Mouse (Mus musculus): Measurements from ENCODE around the gene Borcs5. TPM values are rescaled to one million over a fixed set of nuclear protein-coding genes. Genes with fewer than 3 reads are reported as not detected.

Borcs5 gene
- polyA plus RNA-seq, 1 experiment from 2014 or later, result 53.6 TPM

GRCm38 (mm10) chr6:134696554-134696953 lies 57.2 kb downstream of the Borcs5 start:
- Histone ChIP-seq H3K36me3 (ENCODE audit: control insufficient read depth, insufficient read depth, low read length) (no peaks in the 10 kb centered on the region), H3K4me2 (ENCODE audit: low read depth, low read length) (no peak overlapping the region), H3K4me3 (ENCODE audit: low read depth, low read length) (no peak overlapping the region), H3K9ac (replicated peaks; ENCODE audit: low read depth, low read length) (no peak overlapping the region), H3K4me1 (ENCODE audit: control insufficient read depth, insufficient read depth, low read length) (no peaks in the 10 kb centered on the region), H3K9me3 (ENCODE audit: control insufficient read depth, low read length) (no peaks in the 10 kb centered on the region), H3K27ac (ENCODE audit: low read depth, low read length) (no peak overlapping the region), H3K27me3 (ENCODE audit: control insufficient read depth, insufficient read depth, low read length) (no peaks in the 10 kb centered on the region)
- no peak for ATAC-seq (ENCODE audit: low read depth)
- WGBS, result 89% methylated on average over 2 of the region's 2 CpGs

DNA sequence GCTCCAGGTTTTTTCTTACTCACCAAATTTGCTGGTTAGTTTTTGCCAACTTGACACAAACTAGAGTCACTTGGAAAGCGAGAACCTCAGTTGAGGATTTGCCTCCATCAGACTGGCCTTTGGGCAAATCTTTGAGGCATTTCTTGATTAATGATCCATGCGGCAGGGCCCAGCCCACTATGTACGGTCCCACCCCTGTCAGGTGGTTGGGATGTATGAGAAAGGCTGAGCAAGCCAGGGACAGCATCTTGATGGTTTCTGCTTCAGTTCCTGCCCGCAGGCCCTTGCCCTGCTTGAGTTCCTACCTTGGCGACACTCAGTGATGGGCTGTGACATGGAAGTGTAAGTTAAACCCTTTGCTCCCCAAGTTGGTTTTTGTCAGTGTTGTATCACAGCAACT lies 58.9 kb downstream of the Borcs5 start:
- Histone ChIP-seq H3K4me3 (ENCODE audit: low read depth, low read length) (no peak overlapping the region), H3K4me1 (ENCODE audit: control insufficient read depth, insufficient read depth, low read length) (no peaks in the 10 kb centered on the region), H3K36me3 (ENCODE audit: control insufficient read depth, insufficient read depth, low read length) (no peaks in the 10 kb centered on the region), H3K9ac (replicated peaks; ENCODE audit: low read depth, low read length) (no peak overlapping the region), H3K9me3 (ENCODE audit: control insufficient read depth, low read length) (no peaks in the 10 kb centered on the region), H3K4me2 (ENCODE audit: low read depth, low read length) (no peak overlapping the region), H3K27me3 (ENCODE audit: control insufficient read depth, insufficient read depth, low read length) (no peaks in the 10 kb centered on the region), H3K27ac (ENCODE audit: low read depth, low read length) (no peak overlapping the region)
- ATAC-seq (ENCODE audit: low read depth), result no peak
- WGBS, result 91% methylated on average over 5 of the region's 5 CpGs

DNA sequence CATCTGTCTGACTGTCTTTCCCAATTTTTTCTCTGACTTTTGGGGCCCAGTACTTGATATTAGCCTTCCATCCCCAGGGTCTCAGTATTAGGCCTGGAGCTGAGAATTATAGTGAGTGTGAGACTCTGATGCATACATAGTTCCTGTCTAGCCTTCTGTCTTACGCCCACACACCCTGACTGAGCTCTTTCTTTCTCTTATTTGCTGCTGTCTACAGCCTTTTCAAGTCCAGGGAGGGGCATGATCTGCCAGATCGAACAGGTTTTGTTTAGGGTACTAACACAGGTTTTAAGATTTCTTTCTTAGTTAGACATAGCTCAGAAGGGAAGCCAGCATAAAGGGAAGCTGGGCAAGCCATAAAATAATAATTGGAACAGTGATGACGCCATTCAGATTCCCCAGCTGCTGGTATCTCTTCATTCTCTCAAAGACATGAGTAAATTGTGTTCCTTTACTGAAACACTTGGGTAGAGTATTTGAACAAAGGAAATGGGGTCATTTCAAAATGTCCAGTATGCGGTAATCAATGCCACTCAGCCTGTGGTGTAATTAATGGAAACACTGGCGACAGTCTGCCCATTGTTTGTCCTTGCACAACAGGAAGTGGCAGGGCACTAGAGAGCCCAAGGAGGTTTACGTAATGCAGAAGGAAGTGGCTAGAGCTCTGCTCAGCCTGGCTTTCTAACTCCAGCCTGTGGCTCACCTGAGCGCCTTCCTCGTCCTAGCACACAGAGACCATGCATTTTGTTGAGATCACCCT lies 61.3 kb downstream of the Borcs5 start:
- Histone ChIP-seq H3K4me1 (ENCODE audit: control insufficient read depth, insufficient read depth, low read length) (no peaks in the 10 kb centered on the region), H3K4me2 (ENCODE audit: low read depth, low read length) (no peak overlapping the region), H3K27me3 (ENCODE audit: control insufficient read depth, insufficient read depth, low read length) (no peaks in the 10 kb centered on the region), H3K4me3 (ENCODE audit: low read depth, low read length) (no peak overlapping the region), H3K36me3 (ENCODE audit: control insufficient read depth, insufficient read depth, low read length) (no peaks in the 10 kb centered on the region), H3K9me3 (ENCODE audit: control insufficient read depth, low read length) (no peaks in the 10 kb centered on the region), H3K9ac (replicated peaks; ENCODE audit: low read depth, low read length) (no peak overlapping the region), H3K27ac (ENCODE audit: low read depth, low read length) (no peak overlapping the region)
- WGBS, result 48% methylated on average over 8 of the region's 8 CpGs
- ATAC-seq (ENCODE audit: low read depth), result no peak

GRCm38 (mm10) chr6:134701211-134701602 lies 61.9 kb downstream of the Borcs5 start:
- no peak overlapping the region for H3K27ac ChIP-seq (ENCODE audit: low read depth, low read length)
- no peak for ATAC-seq (ENCODE audit: low read depth)
- no peaks in the 10 kb centered on the region for H3K36me3 ChIP-seq (ENCODE audit: control insufficient read depth, insufficient read depth, low read length)
- H3K27me3 ChIP-seq (ENCODE audit: control insufficient read depth, insufficient read depth, low read length), result no peaks in the 10 kb centered on the region
- no peak overlapping the region for H3K4me2 ChIP-seq (ENCODE audit: low read depth, low read length)
- no peak overlapping the region for H3K4me3 ChIP-seq (ENCODE audit: low read depth, low read length)
- no peaks in the 10 kb centered on the region for H3K9me3 ChIP-seq (ENCODE audit: control insufficient read depth, low read length)
- WGBS, result 91% methylated on average over 6 of the region's 6 CpGs
- no peak overlapping the region for H3K9ac ChIP-seq (replicated peaks; ENCODE audit: low read depth, low read length)
- no peaks in the 10 kb centered on the region for H3K4me1 ChIP-seq (ENCODE audit: control insufficient read depth, insufficient read depth, low read length)

GRCm38 (mm10) chr6:134702184-134702583 lies 62.9 kb downstream of the Borcs5 start:
- no peak for ATAC-seq (ENCODE audit: low read depth)
- Histone ChIP-seq H3K27me3 (ENCODE audit: control insufficient read depth, insufficient read depth, low read length) (no peaks in the 10 kb centered on the region), H3K4me3 (ENCODE audit: low read depth, low read length) (no peak overlapping the region), H3K27ac (ENCODE audit: low read depth, low read length) (no peak overlapping the region), H3K4me2 (ENCODE audit: low read depth, low read length) (no peak overlapping the region), H3K9me3 (ENCODE audit: control insufficient read depth, low read length) (no peaks in the 10 kb centered on the region), H3K4me1 (ENCODE audit: control insufficient read depth, insufficient read depth, low read length) (no peaks in the 10 kb centered on the region), H3K36me3 (ENCODE audit: control insufficient read depth, insufficient read depth, low read length) (no peaks in the 10 kb centered on the region), H3K9ac (replicated peaks; ENCODE audit: low read depth, low read length) (no peak overlapping the region)
- WGBS, result 90% methylated on average over 7 of the region's 7 CpGs

GRCm38 (mm10) chr6:134703053-134703690 lies 63.9 kb downstream of the Borcs5 start:
- H3K36me3 ChIP-seq (ENCODE audit: control insufficient read depth, insufficient read depth, low read length), result no peaks in the 10 kb centered on the region
- H3K27ac ChIP-seq (ENCODE audit: low read depth, low read length), result no peak overlapping the region
- no peaks in the 10 kb centered on the region for H3K27me3 ChIP-seq (ENCODE audit: control insufficient read depth, insufficient read depth, low read length)
- H3K9me3 ChIP-seq (ENCODE audit: control insufficient read depth, low read length), result no peaks in the 10 kb centered on the region
- no peak overlapping the region for H3K4me3 ChIP-seq (ENCODE audit: low read depth, low read length)
- H3K4me2 ChIP-seq (ENCODE audit: low read depth, low read length), result no peak overlapping the region
- no peak overlapping the region for H3K9ac ChIP-seq (replicated peaks; ENCODE audit: low read depth, low read length)
- no peaks in the 10 kb centered on the region for H3K4me1 ChIP-seq (ENCODE audit: control insufficient read depth, insufficient read depth, low read length)
- WGBS, result 91% methylated on average over 4 of the region's 4 CpGs
- no peak for ATAC-seq (ENCODE audit: low read depth)

- H3K4me3 ChIP-seq (ENCODE audit: low read depth, low read length), result no peak overlapping the region
- H3K27me3 ChIP-seq (ENCODE audit: control insufficient read depth, insufficient read depth, low read length), result no peaks in the 10 kb centered on the region
- WGBS, result 88% methylated on average over 4 of the region's 4 CpGs
- no peaks in the 10 kb centered on the region for H3K9me3 ChIP-seq (ENCODE audit: control insufficient read depth, low read length)
- no peak overlapping the region for H3K9ac ChIP-seq (replicated peaks; ENCODE audit: low read depth, low read length)
- no peak overlapping the region for H3K4me2 ChIP-seq (ENCODE audit: low read depth, low read length)
- H3K36me3 ChIP-seq (ENCODE audit: control insufficient read depth, insufficient read depth, low read length), result 0 out of 2 replicates have a peak, but pooled peaks cover 4% of the 10 kb centered on the region
- no peaks in the 10 kb centered on the region for H3K4me1 ChIP-seq (ENCODE audit: control insufficient read depth, insufficient read depth, low read length)
- no peak for ATAC-seq (ENCODE audit: low read depth)
- H3K27ac ChIP-seq (ENCODE audit: low read depth, low read length), result no peak overlapping the region
Measured at GRCm38 (mm10) chr6:134706467-134706866, 67.2 kb downstream of the Borcs5 start.

GRCm38 (mm10) chr6:134710020-134710419 lies 70.7 kb downstream of the Borcs5 start:
- Histone ChIP-seq H3K4me3 (ENCODE audit: low read depth, low read length) (no peak overlapping the region), H3K4me2 (ENCODE audit: low read depth, low read length) (no peak overlapping the region), H3K27me3 (ENCODE audit: control insufficient read depth, insufficient read depth, low read length) (no peaks in the 10 kb centered on the region), H3K4me1 (ENCODE audit: control insufficient read depth, insufficient read depth, low read length) (no peaks in the 10 kb centered on the region), H3K9me3 (ENCODE audit: control insufficient read depth, low read length) (no peaks in the 10 kb centered on the region), H3K27ac (ENCODE audit: low read depth, low read length) (no peak overlapping the region), H3K36me3 (ENCODE audit: control insufficient read depth, insufficient read depth, low read length) (0 out of 2 replicates have a peak, but pooled peaks cover 4% of the 10 kb centered on the region), H3K9ac (replicated peaks; ENCODE audit: low read depth, low read length) (no peak overlapping the region)
- WGBS, result 84% methylated on average over 15 of the region's 15 CpGs
- no peak for ATAC-seq (ENCODE audit: low read depth)

- no peaks in the 10 kb centered on the region for H3K9me3 ChIP-seq (ENCODE audit: control insufficient read depth, low read length)
- no peak for ATAC-seq (ENCODE audit: low read depth)
- 35% methylated on average over 3 of the region's 3 CpGs for WGBS
- H3K4me2 ChIP-seq (ENCODE audit: low read depth, low read length), result no peak overlapping the region
- no peak overlapping the region for H3K27ac ChIP-seq (ENCODE audit: low read depth, low read length)
- H3K9ac ChIP-seq (replicated peaks; ENCODE audit: low read depth, low read length), result no peak overlapping the region
- H3K4me3 ChIP-seq (ENCODE audit: low read depth, low read length), result no peak overlapping the region
- H3K27me3 ChIP-seq (ENCODE audit: control insufficient read depth, insufficient read depth, low read length), result no peaks in the 10 kb centered on the region
- no peaks in the 10 kb centered on the region for H3K4me1 ChIP-seq (ENCODE audit: control insufficient read depth, insufficient read depth, low read length)
- H3K36me3 ChIP-seq (ENCODE audit: control insufficient read depth, insufficient read depth, low read length), result 0 out of 2 replicates have a peak, but pooled peaks cover 4% of the 10 kb centered on the region
Measured at GRCm38 (mm10) chr6:134713321-134713720, 74.0 kb downstream of the Borcs5 start.

Measured in neural tube, embryonic 14.5 days (tissue).